Mouse (Mus musculus) ES-Bruce4 (cell line): ENCODE measurements at regions not wholly inside any gene's neighbourhood (a gene's known extent, or its start where the extent isn't known, plus 50 kb on each side); places are given as distances from the start of the nearest gene placed in this dataset.

Experiments
- H3K27ac ChIP-seq: 2 replicates; pipeline ENCODE4 v1.5.1; 2012; ENCODE audit warnings: low read length, inconsistent platforms; ENCODE audit not compliant: insufficient read depth
- H3K27me3 ChIP-seq: 2 replicates; pipeline ENCODE4 v1.6.1; 2012; ENCODE audit warnings: mild to moderate bottlenecking, low read length, inconsistent platforms; ENCODE audit not compliant: control insufficient read depth, poor library complexity, insufficient read depth, severe bottlenecking
- H3K36me3 ChIP-seq: 2 replicates; pipeline ENCODE4 v1.6.1; 2012; ENCODE audit warnings: inconsistent platforms, mild to moderate bottlenecking, low read length, moderate library complexity; ENCODE audit not compliant: control insufficient read depth, poor library complexity, insufficient read depth, severe bottlenecking
- H3K4me1 ChIP-seq: one replicate; pipeline ENCODE4 v1.8.1; 2011; ENCODE audit warnings: low read length; ENCODE audit not compliant: control insufficient read depth, insufficient read depth
- H3K4me3 ChIP-seq: 2 replicates; pipeline ENCODE4 v1.5.1; 2011; ENCODE audit warnings: low read depth, mild to moderate bottlenecking, low read length
- H3K9ac ChIP-seq: 2 replicates; pipeline ENCODE4 v1.6.1; 2012; ENCODE audit warnings: low read depth, mild to moderate bottlenecking, inconsistent platforms; ENCODE audit not compliant: poor library complexity, severe bottlenecking
- H3K9me3 ChIP-seq: replicated peaks from 2 replicates; pipeline ENCODE4 v1.6.1; 2012; ENCODE audit warnings: mild to moderate bottlenecking, low read length, inconsistent platforms; ENCODE audit not compliant: control insufficient read depth, poor library complexity, insufficient read depth, severe bottlenecking
- CTCF ChIP-seq: IDR thresholded peaks from one replicate; pipeline ENCODE4 v1.8.1; 2011; ENCODE audit warnings: low read depth, low read length
- EP300 ChIP-seq: IDR thresholded peaks from 2 replicates; pipeline ENCODE4 v1.6.1; 2011; ENCODE audit warnings: low read depth, low read length; ENCODE audit not compliant: insufficient read depth
- POLR2A ChIP-seq: IDR thresholded peaks from one replicate; pipeline ENCODE4 v1.8.1; 2011; ENCODE audit warnings: low read length; ENCODE audit not compliant: insufficient read depth

- Histone ChIP-seq H3K27ac (no peak overlapping the region), H3K9me3 (no peaks in the 10 kb centered on the region), H3K36me3 (no peaks in the 10 kb centered on the region), H3K4me3 (no peak overlapping the region), H3K27me3 (no peaks in the 10 kb centered on the region; the same call in 1 of the 2 replicates), H3K9ac (no peak overlapping the region), H3K4me1 (no peaks in the 10 kb centered on the region)
- TF ChIP-seq POLR2A (no peak), CTCF (no peak), EP300 (no peak)
Observed at GRCm38 (mm10) chr11:24865067-24865796, 787.4 kb downstream of the Bcl11a start.
